Mouse (Mus musculus) embryonic fibroblast, embryonic 13.5 days (primary cell): ENCODE results near the gene Sag.

Source experiments
- CTCF ChIP-seq: IDR thresholded peaks from 2 replicates; pipeline ENCODE4 v1.5.1; 2011; ENCODE audit warnings: mild to moderate bottlenecking, control low read depth, low read length, moderate library complexity, borderline replicate concordance; ENCODE audit not compliant: insufficient read depth
- POLR2A ChIP-seq: IDR thresholded peaks from 2 replicates; pipeline ENCODE4 v1.6.1; 2011; ENCODE audit warnings: low read depth, mild to moderate bottlenecking, control low read depth, low read length, moderate library complexity

- no peak for TF ChIP-seq POLR2A
- no peak for TF ChIP-seq CTCF
Observed at GRCm38 (mm10) chr1:87813155-87813554, 9.7 kb downstream of the Sag start.
